Mouse (Mus musculus) E14TG2a.4 (cell line): ENCODE data around the gene Pdzd9.
A peak's percentile ranks its signal among the peaks of the same experiment; 100 is the strongest.
"Not testable (repeated sequence)": the region's sequence is repeated elsewhere in the genome, so short reads cannot be mapped to it uniquely, and the experiment has no call there.

ENCODE experiments used
- H3K27me3 ChIP-seq: 2 replicates; pipeline ENCODE4 v1.6.1; 2014; ENCODE audit warnings: low read length, control low read depth; ENCODE audit not compliant: insufficient read depth
- H3K36me3 ChIP-seq: 2 replicates; pipeline ENCODE4 v1.6.1; 2014; ENCODE audit warnings: low read length, control low read depth; ENCODE audit not compliant: insufficient read depth
- H3K4me1 ChIP-seq: replicated peaks from 2 replicates; pipeline ENCODE4 v1.6.1; 2014; ENCODE audit warnings: low read depth, low read length, control low read depth
- H3K4me3 ChIP-seq: replicated peaks from 2 replicates; pipeline ENCODE4 v1.5.1; 2014; ENCODE audit warnings: mild to moderate bottlenecking, low read length
- H3K9me3 ChIP-seq: 2 replicates; pipeline ENCODE4 v1.6.1; 2014; ENCODE audit warnings: low read length, control low read depth
- CTCF ChIP-seq: conservative IDR thresholded peaks from 2 replicates; pipeline ENCODE4 v1.5.1; 2014; ENCODE audit warnings: low read length
- NANOG ChIP-seq: IDR thresholded peaks from 2 replicates; pipeline ENCODE4 v1.6.1; 2014; ENCODE audit warnings: borderline replicate concordance, low read length, mixed read lengths
- POU5F1 ChIP-seq: IDR thresholded peaks from 2 replicates; pipeline ENCODE4 v1.6.1; 2014; ENCODE audit warnings: low read length, borderline replicate concordance

Pdzd9 gene

GRCm38 (mm10) chr7:120670153-120670875 lies at the start of gene Pdzd9:
Gene Pdzd9, minus strand, starts transcription at chr7:120670343.
- TF ChIP-seq POU5F1 (no peak), CTCF (peak; percentile 81), NANOG (no peak)
- no peaks in the 10 kb centered on the region for H3K4me1 ChIP-seq
- H3K36me3 ChIP-seq: no peaks in the 10 kb centered on the region
- no peaks in the 10 kb centered on the region for H3K9me3 ChIP-seq
- H3K4me3 ChIP-seq: no peak within 1 kb of the TSS
- H3K27me3 ChIP-seq: peaks cover 4% of the 10 kb centered on the region; the same call in 1 of the 2 replicates

- Histone ChIP-seq H3K27me3 (no peaks in the 10 kb centered on the region), H3K36me3 (peaks cover 10% of the 10 kb centered on the region; the same call in 1 of the 2 replicates), H3K4me1 (peaks cover 24% of the 10 kb centered on the region), H3K4me3 (no peak overlapping the region), H3K9me3 (no peaks in the 10 kb centered on the region)
- no peak for TF ChIP-seq CTCF
- TF ChIP-seq POU5F1: no peak
- no peak for TF ChIP-seq NANOG
These were observed 47.1 kb upstream of the Pdzd9 start for GRCm38 (mm10) chr7:120717261-120717660.

- not testable (repeated sequence) for H3K9me3 ChIP-seq, H3K36me3 ChIP-seq, H3K27me3 ChIP-seq
- H3K4me1 ChIP-seq: peaks cover 19% of the 10 kb centered on the region
- H3K4me3 ChIP-seq: peak overlapping the region; percentile 58
These were observed 43.8 kb upstream of the Pdzd9 start for GRCm38 (mm10) chr7:120713951-120714350.

GRCm38 (mm10) chr7:120713225-120713624 lies 43.1 kb upstream of the Pdzd9 start:
- Histone ChIP-seq H3K27me3 (no peaks in the 10 kb centered on the region), H3K4me1 (peaks cover 19% of the 10 kb centered on the region), H3K36me3 (no peaks in the 10 kb centered on the region), H3K9me3 (no peaks in the 10 kb centered on the region), H3K4me3 (peak overlapping the region; percentile 58)
- TF ChIP-seq POU5F1: no peak
- TF ChIP-seq NANOG: no peak
- TF ChIP-seq CTCF: no peak

GRCm38 (mm10) chr7:120712071-120712470 lies 41.9 kb upstream of the Pdzd9 start:
- H3K9me3 ChIP-seq: no peaks in the 10 kb centered on the region
- no peak overlapping the region for H3K4me3 ChIP-seq
- peaks cover 20% of the 10 kb centered on the region for H3K4me1 ChIP-seq
- H3K36me3 ChIP-seq: no peaks in the 10 kb centered on the region
- H3K27me3 ChIP-seq: no peaks in the 10 kb centered on the region
- no peak for TF ChIP-seq POU5F1
- no peak for TF ChIP-seq NANOG
- TF ChIP-seq CTCF: no peak

- Histone ChIP-seq H3K4me3 (no peak overlapping the region), H3K27me3 (no peaks in the 10 kb centered on the region), H3K9me3 (no peaks in the 10 kb centered on the region), H3K36me3 (no peaks in the 10 kb centered on the region; the same call in 1 of the 2 replicates), H3K4me1 (peaks cover 32% of the 10 kb centered on the region)
- TF ChIP-seq POU5F1 (no peak), NANOG (no peak), CTCF (no peak)
These were observed 33.7 kb upstream of the Pdzd9 start for GRCm38 (mm10) chr7:120703888-120704287.

GRCm38 (mm10) chr7:120699586-120699985 lies 29.4 kb upstream of the Pdzd9 start:
- Histone ChIP-seq H3K4me1 (peaks cover 62% of the 10 kb centered on the region), H3K4me3 (no peak overlapping the region), H3K9me3 (no peaks in the 10 kb centered on the region), H3K27me3 (no peaks in the 10 kb centered on the region), H3K36me3 (no peaks in the 10 kb centered on the region; the same call in 1 of the 2 replicates)
- TF ChIP-seq NANOG: no peak
- TF ChIP-seq POU5F1: no peak
- TF ChIP-seq CTCF: no peak

GRCm38 (mm10) chr7:120696331-120696730 lies 26.2 kb upstream of the Pdzd9 start:
- 0 out of 2 replicates have a peak overlapping the region, but pooled peaks have one; percentile 7 for H3K4me3 ChIP-seq
- H3K9me3 ChIP-seq: no peaks in the 10 kb centered on the region
- peaks cover 10% of the 10 kb centered on the region for H3K36me3 ChIP-seq
- H3K27me3 ChIP-seq: no peaks in the 10 kb centered on the region
- peaks cover 73% of the 10 kb centered on the region for H3K4me1 ChIP-seq
- no peak for TF ChIP-seq CTCF
- TF ChIP-seq POU5F1: no peak
- TF ChIP-seq NANOG: no peak

- Histone ChIP-seq H3K9me3 (no peaks in the 10 kb centered on the region), H3K27me3 (no peaks in the 10 kb centered on the region), H3K4me1 (peaks cover 72% of the 10 kb centered on the region), H3K4me3 (0 out of 2 replicates have a peak overlapping the region, but pooled peaks have one; percentile 7), H3K36me3 (peaks cover 12% of the 10 kb centered on the region)
- no peak for TF ChIP-seq POU5F1
- TF ChIP-seq NANOG: no peak
- TF ChIP-seq CTCF: no peak
These were observed 25.5 kb upstream of the Pdzd9 start for GRCm38 (mm10) chr7:120695641-120696040.
